Mouse (Mus musculus): ENCODE measurements around the gene Gm45717.

DNA sequence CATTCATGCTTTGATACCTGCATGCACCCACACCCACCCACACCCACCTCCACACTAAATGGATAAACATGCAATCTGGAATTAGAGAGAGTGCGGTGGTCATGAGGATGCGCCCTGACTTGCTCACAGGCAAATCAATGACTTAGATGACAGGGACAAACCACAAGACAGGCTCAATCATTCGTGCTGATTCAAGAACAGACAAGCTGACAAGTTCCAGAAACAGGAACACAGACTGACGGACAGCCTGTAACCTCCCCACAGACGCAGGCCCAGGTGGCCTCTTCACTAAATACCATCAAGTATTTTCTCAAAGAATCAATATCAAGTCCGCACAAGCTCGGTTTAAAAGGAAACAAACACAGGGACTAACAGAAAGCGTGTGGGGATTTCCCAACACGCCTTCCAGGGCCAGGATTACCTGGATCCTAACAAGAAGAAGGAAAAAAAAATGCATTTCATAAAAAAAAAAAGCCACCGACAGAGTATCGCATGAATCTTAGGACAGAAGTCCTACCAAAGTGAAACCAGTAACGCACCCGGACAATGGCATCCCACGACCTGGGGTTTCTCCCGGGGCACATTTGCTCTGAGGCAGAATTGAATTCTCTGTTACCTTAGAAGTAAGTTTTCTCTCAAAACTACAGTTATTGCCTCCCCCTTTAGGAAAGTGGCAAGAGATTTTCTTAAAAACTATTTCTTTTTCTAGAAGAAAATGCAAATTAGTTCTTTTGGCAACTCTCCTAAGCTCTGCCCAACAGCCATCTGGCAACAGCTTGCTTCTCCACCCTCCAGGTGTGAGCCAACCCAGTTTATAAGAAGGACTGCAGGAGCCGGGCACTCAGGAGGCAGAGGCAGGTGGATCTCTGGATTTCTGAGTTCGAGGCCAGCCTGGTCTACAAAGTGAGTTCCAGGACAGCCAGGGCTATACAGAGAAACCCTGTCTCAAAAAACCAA is 31.7 kb upstream of the Gm45717 start:
- TF ChIP-seq CTCF (IDR thresholded peaks at IDR 0.05; ENCODE audit: low read depth) (no peak), EP300 (IDR thresholded peaks at IDR 0.05; ENCODE audit: low read depth) (no peak)

All from liver, embryonic 14.5 days (tissue).